Mouse (Mus musculus) adrenal gland (tissue): ENCODE data around the gene Fras1.

ENCODE experiments used
- intact Hi-C: fragments of 180-260 bp; cut with DNase I; formaldehyde crosslinking; loops from one replicate; pipeline ENCODE4 v1.15.1; 2025

Gene Fras1

DNA sequence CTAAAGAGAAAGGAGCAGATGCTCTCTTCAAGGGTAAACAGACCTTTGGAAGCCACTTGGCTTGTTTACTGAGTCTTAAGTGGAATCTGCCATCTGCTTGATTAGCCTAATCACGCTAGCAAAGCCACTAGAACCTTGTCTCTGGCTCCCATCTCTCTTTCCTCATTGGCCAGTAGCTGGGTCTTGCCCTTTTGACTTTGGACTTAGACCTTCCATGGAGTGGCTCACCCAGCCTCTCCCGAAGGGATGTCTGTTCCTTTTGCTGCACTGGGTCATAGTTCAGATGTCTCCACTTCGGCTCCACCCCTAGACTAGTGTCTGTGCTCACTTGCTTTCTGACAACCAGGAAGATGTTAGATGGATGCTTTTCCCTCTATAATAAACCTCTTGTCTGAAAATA lies 28.8 kb downstream of the Fras1 start:
- intact Hi-C loops: no loop called here

DNA sequence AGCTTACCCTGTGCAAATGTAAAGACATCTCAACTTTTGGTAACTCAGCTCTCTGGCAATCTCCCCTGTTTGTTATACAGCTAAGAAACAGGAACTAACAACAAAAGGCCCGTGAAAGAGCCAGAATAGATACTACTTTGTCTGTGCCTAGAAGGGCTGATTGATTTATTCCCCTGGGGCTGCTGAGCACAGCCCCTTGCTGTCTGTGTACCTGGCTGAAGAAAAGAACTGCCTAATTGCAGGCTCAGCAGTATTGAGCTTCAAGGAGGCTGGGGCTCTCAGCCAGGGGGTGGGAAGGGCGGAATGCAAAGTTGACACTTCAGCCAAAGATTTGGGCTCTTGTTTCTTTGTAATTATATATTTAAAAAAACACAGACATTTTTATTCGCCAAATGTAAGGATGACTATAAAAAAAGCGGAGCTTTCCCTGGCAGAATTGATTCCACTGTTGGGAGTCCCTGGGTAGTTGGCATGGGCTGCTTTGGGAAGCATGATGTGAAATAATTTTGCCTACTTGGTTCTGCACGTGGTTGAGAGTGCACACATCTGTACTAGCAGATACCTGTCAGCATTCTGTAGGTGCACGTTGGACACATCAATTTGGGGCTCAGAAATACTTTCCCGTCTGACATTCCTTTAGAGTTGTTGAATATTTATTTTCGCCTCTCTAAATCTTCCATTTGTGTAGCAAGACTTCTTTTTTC lies 31.5 kb downstream of the Fras1 start:
- intact Hi-C loops: no loop called here

DNA sequence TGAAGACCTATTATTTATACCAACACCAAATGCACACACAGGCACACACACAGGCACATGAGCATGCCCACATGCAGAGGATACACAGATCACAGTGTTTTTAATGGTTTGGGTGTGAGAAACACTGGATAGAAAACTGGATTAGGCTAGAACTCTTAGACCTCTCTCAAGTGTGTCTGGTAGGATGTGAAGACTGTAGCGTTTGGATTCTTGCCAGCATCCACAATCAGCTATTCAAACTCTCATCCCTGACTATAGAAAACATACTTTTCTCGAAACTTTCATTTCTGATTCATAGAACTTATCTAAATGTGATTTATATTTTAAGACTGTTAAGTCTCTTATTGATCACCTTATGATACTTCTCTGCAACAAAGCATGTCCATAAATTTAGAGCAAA lies 34.5 kb downstream of the Fras1 start:
- intact Hi-C loops: no loop called here

- intact Hi-C loops: no loop called here
Observed at GRCm38 (mm10) chr5:96412754-96413394, 39.1 kb downstream of the Fras1 start.

- intact Hi-C loops: no loop called here
Observed at GRCm38 (mm10) chr5:96417121-96417520, 43.4 kb downstream of the Fras1 start.

DNA sequence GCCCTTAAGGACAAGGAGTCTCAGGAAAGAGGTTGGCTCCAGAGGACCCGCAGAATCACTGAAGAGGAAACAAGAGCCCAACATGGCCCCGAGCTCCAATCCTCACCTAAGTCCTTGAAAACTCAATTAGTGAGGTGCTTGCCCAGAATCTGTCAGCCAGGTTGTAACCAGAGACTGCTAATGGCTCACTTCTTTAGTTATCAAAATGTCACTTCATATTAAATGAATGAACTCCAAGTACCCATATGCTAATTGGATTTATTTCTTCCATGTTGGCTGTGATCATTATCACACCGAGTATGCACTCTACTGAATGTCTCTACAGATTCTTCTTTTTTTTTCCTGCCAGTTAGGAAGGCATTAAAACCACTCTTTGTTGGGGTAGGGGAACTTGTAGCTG lies 47.8 kb downstream of the Fras1 start:
- intact Hi-C loops: no loop called here

DNA sequence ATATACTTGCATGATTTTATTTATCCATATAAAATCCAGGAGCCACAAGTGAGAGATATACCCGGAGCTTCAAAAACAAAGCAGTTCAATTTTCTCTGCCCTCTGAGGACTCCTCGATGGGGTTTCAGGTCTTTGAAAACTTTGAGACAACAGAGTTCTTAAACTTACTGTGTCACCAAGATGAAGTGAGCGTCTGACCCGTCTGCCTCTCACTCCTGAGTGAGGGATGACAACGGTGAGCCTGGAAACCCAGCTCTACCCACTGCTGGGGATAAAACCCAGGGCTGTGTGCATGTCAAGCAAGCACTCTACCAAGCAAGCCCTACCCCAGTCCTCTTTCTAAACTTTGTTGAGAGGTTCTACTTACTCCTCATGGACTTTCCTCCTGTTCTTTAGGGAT lies 49.0 kb downstream of the Fras1 start:
- intact Hi-C loops: no loop called here

DNA sequence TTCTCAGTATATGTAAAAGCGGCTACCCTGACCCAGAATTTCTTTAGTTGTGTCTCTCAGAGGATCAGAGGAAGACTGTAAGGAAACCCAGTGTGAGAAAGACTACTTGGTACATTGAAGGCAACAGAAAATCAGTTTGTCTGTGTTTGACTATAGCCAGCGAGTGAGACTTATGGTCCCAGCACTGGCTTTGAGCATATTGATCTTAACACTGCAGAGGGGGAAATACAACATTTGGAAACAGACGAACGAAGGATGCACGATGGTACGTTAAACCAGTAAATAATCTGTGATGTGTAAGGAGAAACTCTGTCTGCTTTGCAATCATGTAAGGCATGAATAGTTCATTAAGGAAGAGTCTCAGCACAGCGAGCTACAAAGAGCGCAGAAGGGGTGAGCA lies 51.6 kb downstream of the Fras1 start:
- intact Hi-C loops: no loop called here

DNA sequence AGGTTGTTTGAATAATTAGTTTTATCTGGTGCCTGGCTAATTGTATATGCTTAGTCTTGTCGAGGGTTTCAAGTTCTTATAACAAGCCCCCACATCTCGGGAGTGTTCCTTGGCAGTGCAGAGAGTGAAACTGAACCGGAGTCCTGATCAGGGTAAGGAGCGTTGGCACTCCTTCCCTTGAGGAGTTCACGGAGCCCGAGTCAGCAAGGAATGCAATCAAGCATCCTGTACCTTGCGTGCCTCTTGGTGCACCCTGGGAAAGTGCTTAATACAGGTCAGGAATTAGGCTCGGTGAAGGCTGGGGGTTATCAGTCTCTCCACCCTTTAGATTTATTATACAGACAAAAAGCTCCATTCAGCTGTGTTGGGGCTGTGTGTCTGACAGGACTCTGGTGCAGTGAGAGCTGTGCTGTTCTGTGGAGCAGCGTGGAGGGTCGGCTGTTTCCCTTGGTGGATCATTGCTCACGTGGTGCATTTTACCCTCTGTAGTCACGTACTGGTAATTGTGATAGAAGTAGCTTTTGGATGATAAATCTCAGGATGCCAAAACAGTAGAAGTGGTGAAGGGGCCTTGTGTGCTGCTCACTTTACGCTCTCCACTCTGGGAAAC lies 55.9 kb downstream of the Fras1 start:
- intact Hi-C loops: no loop called here

- intact Hi-C loops: no loop called here
Observed at GRCm38 (mm10) chr5:96437870-96438269, 64.1 kb downstream of the Fras1 start.

DNA sequence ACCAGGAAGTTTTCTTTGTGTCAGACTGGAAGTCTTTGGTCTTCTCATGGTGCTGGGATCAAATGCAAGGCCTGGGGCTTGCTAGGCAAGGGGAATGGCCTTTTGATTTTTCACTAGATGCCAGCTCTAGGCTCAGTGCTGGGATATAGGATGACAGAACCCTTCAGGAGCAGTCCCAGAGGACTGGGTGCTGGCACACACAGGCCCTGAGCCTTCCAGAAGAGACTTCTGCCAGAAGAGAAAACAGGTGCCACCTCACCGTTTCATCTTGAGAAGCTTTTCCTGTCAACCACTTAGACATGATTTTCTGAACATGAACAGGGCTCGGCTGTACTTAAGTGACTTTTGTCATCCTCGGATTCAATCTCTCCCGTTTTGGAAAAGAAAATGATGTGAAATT lies 66.1 kb downstream of the Fras1 start:
- intact Hi-C loops: no loop called here

DNA sequence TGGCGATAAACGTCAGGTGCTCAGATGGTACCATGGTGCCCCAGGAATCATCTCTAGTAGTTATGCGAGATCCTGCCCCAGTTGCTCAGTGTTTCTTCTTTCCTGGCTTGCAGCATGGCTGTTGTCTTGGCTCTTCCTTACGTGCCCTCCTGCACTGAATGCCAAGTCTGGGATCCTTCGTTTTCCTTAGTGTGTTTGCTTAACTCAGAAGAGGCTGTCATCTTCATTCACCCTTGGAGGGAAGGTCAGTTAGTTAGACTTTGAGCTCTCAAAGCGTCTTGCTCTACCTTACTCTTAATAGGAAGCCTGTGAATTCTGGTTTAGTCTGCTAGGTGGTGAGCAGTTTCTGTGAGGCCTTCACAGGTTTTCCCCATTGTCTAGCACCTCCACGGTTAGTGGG lies 73.7 kb downstream of the Fras1 start:
- intact Hi-C loops: no loop called here

DNA sequence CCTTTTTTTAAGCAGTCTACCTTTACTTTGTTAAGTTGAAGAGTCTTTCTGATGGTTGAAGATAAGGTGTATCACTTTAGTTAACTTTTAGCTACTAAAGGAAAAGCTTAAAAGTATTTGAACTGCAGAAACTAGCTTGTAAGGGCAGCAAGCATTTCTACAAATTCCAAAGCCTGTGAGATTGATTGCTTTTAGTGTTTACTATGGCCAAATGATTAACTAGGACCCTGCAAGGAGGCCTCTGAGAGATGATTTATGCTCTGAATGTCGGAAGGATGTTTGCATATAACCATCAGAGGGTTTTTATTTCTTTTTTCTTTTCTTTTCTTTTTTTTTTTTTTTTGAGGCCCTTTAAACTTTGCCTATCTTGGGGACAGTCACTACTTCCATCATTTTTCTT lies 78.3 kb downstream of the Fras1 start:
- intact Hi-C loops: no loop called here

- intact Hi-C loops: no loop called here
Observed at GRCm38 (mm10) chr5:96453386-96453785, 79.6 kb downstream of the Fras1 start.

DNA sequence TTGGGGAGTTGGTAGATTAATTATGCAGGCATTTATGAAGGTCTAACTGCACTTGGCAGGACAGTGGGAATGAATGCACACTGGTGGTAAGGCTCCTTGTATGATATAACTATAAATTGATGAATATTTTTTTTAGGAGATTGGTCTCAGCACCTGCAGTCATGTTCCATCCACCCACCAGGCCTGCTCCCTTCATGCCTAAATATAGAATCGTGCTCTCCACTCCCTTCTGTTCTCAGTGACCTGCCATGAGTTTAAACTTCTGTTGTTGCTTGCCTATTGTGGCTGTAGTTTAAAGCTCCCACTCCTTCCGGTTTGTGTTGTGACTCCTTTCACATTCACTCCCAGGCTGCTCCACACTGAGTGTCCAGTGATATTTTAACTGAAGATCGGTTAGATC lies 80.7 kb downstream of the Fras1 start:
- intact Hi-C loops: no loop called here

- intact Hi-C loops: no loop called here
Observed at GRCm38 (mm10) chr5:96455241-96455640, 81.5 kb downstream of the Fras1 start.

DNA sequence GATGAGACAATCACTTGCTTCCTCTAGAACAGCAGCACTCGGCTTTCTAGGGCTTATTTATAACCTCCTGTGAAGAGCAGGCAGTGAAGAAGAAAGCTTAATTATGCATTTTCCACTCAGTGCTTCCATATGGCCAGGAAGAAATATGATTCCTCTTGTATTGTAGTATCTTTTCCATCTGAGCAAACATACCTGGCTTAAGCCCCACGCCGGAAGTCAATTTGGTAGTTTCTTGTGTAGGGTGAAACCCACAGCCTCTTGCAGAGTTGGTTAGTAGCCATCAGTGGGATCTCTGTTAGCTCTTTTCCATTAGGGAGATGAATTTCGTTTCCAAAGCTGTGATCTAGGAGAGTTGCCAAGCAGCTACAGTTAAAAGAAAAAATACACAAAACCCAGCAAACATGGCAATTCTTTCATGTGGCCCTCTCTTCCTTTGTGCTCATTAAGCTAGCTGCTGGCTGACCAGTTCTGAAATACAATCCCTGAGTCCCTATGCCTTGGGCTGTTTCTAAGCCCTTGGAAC lies 83.7 kb downstream of the Fras1 start:
- intact Hi-C loops: no loop called here

DNA sequence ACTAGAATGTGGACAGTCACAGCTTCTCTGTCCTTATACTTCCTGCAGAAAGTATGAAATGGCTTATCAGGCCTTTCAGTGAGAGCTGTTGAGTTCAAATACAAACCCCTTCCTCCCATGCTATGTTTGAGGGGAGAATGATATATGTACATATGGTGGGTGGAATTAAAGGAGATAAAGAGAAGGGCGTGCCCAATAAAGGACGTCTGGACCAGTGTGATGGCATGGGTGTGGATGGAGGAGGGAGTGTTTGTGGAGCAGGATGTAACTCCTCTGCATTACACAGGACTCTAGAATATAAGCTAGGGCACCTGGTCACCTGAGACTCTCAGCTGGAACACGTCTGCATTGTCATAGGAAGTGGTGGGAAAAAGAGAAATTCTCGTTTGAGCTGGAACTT lies 85.8 kb downstream of the Fras1 start:
- intact Hi-C loops: no loop called here

DNA sequence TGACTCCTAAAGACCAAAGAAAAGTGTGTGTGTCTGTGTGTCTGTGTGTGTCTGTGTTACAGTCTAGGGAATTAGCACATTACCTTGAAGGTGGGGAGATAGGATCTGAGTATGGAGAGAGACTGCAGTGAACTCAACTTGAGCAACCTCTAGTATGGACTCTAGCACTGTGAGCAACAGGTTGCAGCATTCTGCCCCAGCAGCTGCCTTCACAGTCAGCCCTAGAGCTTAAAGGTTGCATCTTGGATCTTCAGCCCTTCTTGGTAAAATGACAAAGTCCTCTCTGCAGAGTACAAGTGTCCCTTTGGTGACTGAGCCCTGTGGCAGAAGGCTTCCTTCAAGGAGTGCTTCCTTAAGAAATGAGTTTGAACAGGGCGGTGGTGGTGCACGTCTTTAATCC lies 88.4 kb downstream of the Fras1 start:
- intact Hi-C loops: no loop called here

- intact Hi-C loops: no loop called here
Observed at GRCm38 (mm10) chr5:96466461-96466860, 92.7 kb downstream of the Fras1 start.

GRCm38 (mm10) chr5:96471995-96472394 lies 98.2 kb downstream of the Fras1 start:
- intact Hi-C loops: no loop called here

DNA sequence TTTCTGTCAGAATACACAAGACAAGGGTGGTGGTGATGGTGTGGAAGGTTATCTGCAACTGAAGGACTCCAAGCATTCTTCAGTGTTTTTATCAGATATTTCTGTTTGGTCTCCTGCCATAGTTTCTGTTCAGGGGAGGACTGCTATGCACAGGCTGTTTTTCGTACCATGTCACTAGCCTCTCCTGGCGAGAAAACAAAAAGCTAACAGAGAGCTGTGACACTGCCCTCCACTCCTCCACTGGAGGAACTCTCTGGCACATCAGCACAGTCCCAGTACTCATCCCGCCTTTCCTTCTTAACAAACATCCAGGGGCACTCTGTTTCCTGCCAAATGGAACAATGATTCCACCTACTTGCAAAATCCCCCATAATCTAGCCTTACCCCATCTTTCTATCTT lies 101.7 kb downstream of the Fras1 start:
- intact Hi-C loops: no loop called here

- intact Hi-C loops: no loop called here
Observed at GRCm38 (mm10) chr5:96479003-96479402, 105.2 kb downstream of the Fras1 start.
